Mouse (Mus musculus): ENCODE data around the gene Gsn. TPM values are rescaled to one million over a fixed set of nuclear protein-coding genes. Genes with fewer than 3 reads are reported as not detected.

Gene Gsn
- polyA plus RNA-seq, 1 experiment from 2014 or later: 397 TPM

DNA sequence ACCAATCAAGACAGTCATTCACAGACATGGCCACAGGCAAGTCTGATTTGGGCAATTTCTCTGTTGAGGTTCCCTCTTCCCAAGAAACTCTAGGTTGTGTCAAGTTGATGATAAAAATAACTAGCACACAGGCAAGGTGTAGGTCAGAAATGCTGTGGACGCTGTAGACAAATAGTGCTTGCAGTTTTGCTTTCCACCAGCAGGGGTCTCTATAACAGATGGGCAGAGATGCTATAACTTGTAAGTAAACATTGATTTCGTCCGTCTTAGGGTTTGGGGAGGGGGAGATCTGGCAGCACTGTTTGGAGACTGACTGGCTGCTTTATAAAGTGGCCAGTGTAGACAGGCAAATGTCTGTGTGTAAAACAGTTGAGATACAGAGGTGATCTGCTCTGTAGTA, 35.7 kb downstream of the Gsn start:
- H3K4me3 ChIP-seq (ENCODE audit: low read depth, low read length): no peak overlapping the region
- H3K9me3 ChIP-seq (ENCODE audit: control insufficient read depth, low read length): no peaks in the 10 kb centered on the region
- no peak overlapping the region for H3K9ac ChIP-seq (ENCODE audit: low read depth, low read length)
- 17% methylated on average over 3 of the region's 3 CpGs for WGBS
- H3K27me3 ChIP-seq (replicated peaks; ENCODE audit: control insufficient read depth, insufficient read depth, low read length): no peaks in the 10 kb centered on the region
- no peak overlapping the region for H3K4me2 ChIP-seq (ENCODE audit: low read depth, low read length)
- no peaks in the 10 kb centered on the region for H3K4me1 ChIP-seq (ENCODE audit: control insufficient read depth, insufficient read depth, low read length)
- H3K36me3 ChIP-seq (ENCODE audit: control insufficient read depth, insufficient read depth, low read length): peaks cover 52% of the 10 kb centered on the region
- H3K27ac ChIP-seq (replicated peaks; ENCODE audit: low read depth, low read length): no peak overlapping the region
- DNase-seq (ENCODE audit: low spot score): no peak
- no peak for ATAC-seq (ENCODE audit: low read depth)

DNA sequence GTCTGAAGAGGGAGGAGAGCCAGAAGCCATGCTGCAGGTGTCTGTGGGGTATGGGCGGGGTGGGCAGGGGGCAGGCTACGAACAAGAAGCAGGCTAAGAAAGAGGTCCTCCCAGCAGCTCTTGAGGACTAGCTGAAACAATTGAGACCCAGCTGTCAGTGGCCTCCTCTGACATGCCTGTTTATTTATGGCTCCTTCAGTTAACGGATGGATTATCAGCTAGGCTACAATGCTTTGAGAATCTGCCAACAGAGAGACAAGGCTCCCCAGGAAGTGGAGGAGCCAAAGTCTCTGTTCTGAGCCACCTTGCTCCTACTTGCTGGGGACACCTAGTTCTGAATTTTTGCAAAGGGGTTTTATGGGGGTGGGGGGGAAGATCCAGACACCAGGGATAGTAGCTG, 36.5 kb downstream of the Gsn start:
- no peak for DNase-seq (ENCODE audit: low spot score)
- WGBS: 71% methylated on average over 3 of the region's 3 CpGs
- ATAC-seq (ENCODE audit: low read depth): no peak

DNA sequence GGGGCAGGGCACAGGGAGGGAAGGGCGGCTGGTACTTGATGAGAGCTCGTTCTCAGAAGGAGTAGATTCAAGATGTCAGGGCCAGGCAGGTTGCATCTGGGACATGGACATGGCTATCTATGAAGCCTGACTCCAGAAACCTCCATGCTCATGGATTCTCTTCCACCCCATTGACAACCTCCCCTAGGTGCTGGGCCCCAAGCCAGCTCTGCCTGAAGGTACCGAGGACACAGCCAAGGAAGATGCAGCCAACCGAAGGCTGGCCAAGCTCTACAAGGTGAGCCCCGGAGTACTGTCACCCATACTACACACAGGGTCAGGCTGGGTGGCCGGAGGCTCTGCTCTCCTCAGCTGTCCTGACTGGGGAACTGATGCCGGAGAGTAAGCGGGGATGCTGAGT, 37.1 kb downstream of the Gsn start:
- no peaks in the 10 kb centered on the region for H3K9me3 ChIP-seq (ENCODE audit: control insufficient read depth, low read length)
- H3K36me3 ChIP-seq (ENCODE audit: control insufficient read depth, insufficient read depth, low read length): peaks cover 53% of the 10 kb centered on the region
- H3K4me1 ChIP-seq (ENCODE audit: control insufficient read depth, insufficient read depth, low read length): no peaks in the 10 kb centered on the region
- no peak overlapping the region for H3K27ac ChIP-seq (replicated peaks; ENCODE audit: low read depth, low read length)
- no peak overlapping the region for H3K9ac ChIP-seq (ENCODE audit: low read depth, low read length)
- H3K27me3 ChIP-seq (replicated peaks; ENCODE audit: control insufficient read depth, insufficient read depth, low read length): no peaks in the 10 kb centered on the region
- H3K4me2 ChIP-seq (ENCODE audit: low read depth, low read length): no peak overlapping the region
- no peak overlapping the region for H3K4me3 ChIP-seq (ENCODE audit: low read depth, low read length)
- no peak for ATAC-seq (ENCODE audit: low read depth)
- WGBS: 86% methylated on average over 8 of the region's 8 CpGs
- no peak for DNase-seq (ENCODE audit: low spot score)

More for the DNA sequence above, 36.5 kb downstream of the Gsn start:
- no peak overlapping the region for H3K4me2 ChIP-seq (ENCODE audit: low read depth, low read length)
- no peaks in the 10 kb centered on the region for H3K27me3 ChIP-seq (replicated peaks; ENCODE audit: control insufficient read depth, insufficient read depth, low read length)
- no peaks in the 10 kb centered on the region for H3K9me3 ChIP-seq (ENCODE audit: control insufficient read depth, low read length)
- H3K36me3 ChIP-seq (ENCODE audit: control insufficient read depth, insufficient read depth, low read length): peaks cover 52% of the 10 kb centered on the region
- no peak overlapping the region for H3K27ac ChIP-seq (replicated peaks; ENCODE audit: low read depth, low read length)
- no peaks in the 10 kb centered on the region for H3K4me1 ChIP-seq (ENCODE audit: control insufficient read depth, insufficient read depth, low read length)
- no peak overlapping the region for H3K4me3 ChIP-seq (ENCODE audit: low read depth, low read length)
- no peak overlapping the region for H3K9ac ChIP-seq (ENCODE audit: low read depth, low read length)

DNA sequence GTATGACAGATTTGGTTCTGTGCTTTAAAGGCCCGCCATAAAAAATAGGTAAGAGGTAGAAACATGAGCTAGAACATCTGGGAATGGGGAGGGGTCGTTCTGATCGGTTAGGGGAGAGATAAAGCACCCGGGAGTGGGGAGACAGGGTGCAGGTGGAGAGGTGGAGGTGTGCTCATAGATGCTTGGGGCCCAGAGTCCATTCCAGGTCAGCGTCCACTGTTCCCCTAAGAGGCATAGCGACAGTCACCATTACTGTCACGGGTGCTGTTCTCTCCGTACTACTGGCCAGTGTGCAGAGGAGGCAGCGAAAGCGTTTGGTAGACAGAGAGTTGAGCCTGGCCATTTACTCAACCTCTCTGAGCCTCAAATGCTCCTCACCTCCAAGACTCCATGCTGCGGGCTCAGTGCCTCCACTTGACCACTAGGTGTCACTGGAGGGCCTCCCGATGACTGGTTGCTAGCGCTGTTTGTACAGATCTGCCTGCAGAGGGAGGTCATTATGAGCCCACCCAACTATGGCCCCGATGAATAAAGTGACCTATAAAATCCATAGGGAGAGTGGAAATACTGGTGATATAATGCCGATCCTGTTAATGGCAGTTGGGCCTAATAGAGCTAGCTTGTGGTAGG, 41.6 kb downstream of the Gsn start:
- Histone ChIP-seq H3K27ac (replicated peaks; ENCODE audit: low read depth, low read length) (no peak overlapping the region), H3K4me1 (ENCODE audit: control insufficient read depth, insufficient read depth, low read length) (no peaks in the 10 kb centered on the region), H3K36me3 (ENCODE audit: control insufficient read depth, insufficient read depth, low read length) (peaks cover 67% of the 10 kb centered on the region), H3K27me3 (replicated peaks; ENCODE audit: control insufficient read depth, insufficient read depth, low read length) (no peaks in the 10 kb centered on the region), H3K4me2 (ENCODE audit: low read depth, low read length) (no peak overlapping the region), H3K9ac (ENCODE audit: low read depth, low read length) (no peak overlapping the region), H3K9me3 (ENCODE audit: control insufficient read depth, low read length) (no peaks in the 10 kb centered on the region), H3K4me3 (ENCODE audit: low read depth, low read length) (no peak overlapping the region)
- DNase-seq (ENCODE audit: low spot score) (peak; percentile 87), ATAC-seq (ENCODE audit: low read depth) (peak; percentile 71; the same call in 1 of the 2 replicates)
- 19% methylated on average over 14 of the region's 15 CpGs for WGBS

DNA sequence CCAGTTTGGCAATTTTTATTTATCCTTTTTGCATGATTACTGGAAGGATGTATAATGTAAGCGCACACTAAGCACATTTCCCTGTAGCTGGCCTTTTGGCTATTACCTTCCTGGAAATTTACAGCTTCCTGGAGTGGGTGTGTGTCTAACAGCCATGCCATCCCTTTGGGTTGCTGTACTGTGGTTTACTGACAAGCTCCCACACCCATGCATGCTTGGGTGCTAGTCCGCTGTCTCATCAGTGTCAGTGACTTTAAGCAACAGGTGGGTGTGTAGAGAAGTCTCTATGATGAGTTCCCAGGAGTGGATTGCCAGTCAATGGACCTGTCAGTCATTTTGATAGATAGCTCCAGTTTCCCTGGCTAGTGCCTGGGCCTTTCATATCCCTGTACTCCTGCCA, 43.3 kb downstream of the Gsn start:
- H3K4me1 ChIP-seq (ENCODE audit: control insufficient read depth, insufficient read depth, low read length): no peaks in the 10 kb centered on the region
- WGBS: 95% methylated on average over 2 of the region's 2 CpGs
- no peak overlapping the region for H3K27ac ChIP-seq (replicated peaks; ENCODE audit: low read depth, low read length)
- H3K4me3 ChIP-seq (ENCODE audit: low read depth, low read length): no peak overlapping the region
- H3K36me3 ChIP-seq (ENCODE audit: control insufficient read depth, insufficient read depth, low read length): peaks cover 69% of the 10 kb centered on the region
- H3K4me2 ChIP-seq (ENCODE audit: low read depth, low read length): no peak overlapping the region
- no peaks in the 10 kb centered on the region for H3K9me3 ChIP-seq (ENCODE audit: control insufficient read depth, low read length)
- no peaks in the 10 kb centered on the region for H3K27me3 ChIP-seq (replicated peaks; ENCODE audit: control insufficient read depth, insufficient read depth, low read length)
- ATAC-seq (ENCODE audit: low read depth) (no peak), DNase-seq (ENCODE audit: low spot score) (no peak)
- H3K9ac ChIP-seq (ENCODE audit: low read depth, low read length): no peak overlapping the region

DNA sequence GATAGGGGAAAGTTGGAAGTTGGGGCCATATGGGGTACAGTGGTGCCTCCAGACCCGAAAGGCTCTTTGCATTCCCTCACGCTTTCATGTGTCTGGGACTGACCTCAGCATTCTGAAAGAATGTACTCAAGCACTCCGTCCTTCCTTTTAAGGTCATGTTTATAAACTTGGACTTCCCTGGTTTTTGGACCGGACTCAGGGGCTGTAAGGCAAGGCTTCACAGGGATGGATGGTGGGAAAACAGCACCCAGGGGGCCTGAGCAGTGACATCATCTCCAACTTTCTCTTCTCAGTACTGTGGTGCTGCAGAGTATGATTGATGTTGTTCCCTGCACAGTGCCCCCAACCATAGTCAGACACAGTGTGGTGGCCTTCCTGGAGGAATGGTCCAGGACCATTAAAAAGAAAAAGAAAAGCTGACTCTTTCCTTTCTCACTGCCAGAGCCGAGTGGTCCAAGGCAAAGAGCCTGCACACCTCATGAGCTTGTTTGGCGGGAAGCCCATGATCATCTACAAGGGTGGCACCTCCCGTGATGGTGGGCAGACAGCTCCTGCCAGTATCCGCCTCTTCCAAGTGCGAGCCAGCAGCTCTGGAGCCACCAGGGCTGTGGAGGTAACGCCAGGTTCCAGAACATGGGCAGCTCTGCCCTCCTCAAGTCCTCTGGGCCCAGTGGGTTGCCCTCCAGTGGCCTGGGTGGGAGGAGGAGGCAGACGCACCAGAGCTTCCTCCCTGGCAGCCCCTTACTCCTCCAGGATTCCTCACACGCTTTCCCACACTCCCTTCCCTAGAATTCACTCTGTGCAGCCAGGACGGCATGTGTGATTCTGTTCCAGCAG, 46.1 kb downstream of the Gsn start:
- no peak for DNase-seq (ENCODE audit: low spot score)
- no peaks in the 10 kb centered on the region for H3K4me1 ChIP-seq (ENCODE audit: control insufficient read depth, insufficient read depth, low read length)
- H3K36me3 ChIP-seq (ENCODE audit: control insufficient read depth, insufficient read depth, low read length): peaks cover 73% of the 10 kb centered on the region
- H3K27me3 ChIP-seq (replicated peaks; ENCODE audit: control insufficient read depth, insufficient read depth, low read length): no peaks in the 10 kb centered on the region
- 72% methylated on average over 13 of the region's 13 CpGs for WGBS
- no peak for ATAC-seq (ENCODE audit: low read depth)
- H3K9me3 ChIP-seq (ENCODE audit: control insufficient read depth, low read length): no peaks in the 10 kb centered on the region
- no peak overlapping the region for H3K9ac ChIP-seq (ENCODE audit: low read depth, low read length)
- no peak overlapping the region for H3K4me2 ChIP-seq (ENCODE audit: low read depth, low read length)
- H3K27ac ChIP-seq (replicated peaks; ENCODE audit: low read depth, low read length): no peak overlapping the region
- H3K4me3 ChIP-seq (ENCODE audit: low read depth, low read length): no peak overlapping the region

DNA sequence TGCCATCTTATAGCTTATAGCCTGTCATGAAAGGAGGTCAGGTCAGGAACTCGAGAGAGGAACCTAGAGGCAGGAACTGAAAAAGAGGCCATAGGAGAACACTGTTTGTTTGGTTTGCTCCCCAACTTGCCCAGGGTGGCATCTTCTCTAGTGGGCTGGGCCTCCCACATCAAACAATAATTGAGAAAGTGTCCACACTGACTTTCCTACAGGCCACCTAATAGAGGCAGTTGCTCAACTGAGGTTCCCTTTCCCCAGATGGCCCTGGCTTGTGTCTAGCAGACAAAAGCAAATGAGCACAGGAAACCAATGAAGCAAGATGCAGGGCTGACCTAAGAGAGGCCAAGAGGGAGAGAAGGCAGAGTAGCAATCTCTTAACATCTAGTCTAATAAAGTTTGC, 52.0 kb downstream of the Gsn start:
- WGBS: 50% methylated on average over 1 of the region's 1 CpGs
- Histone ChIP-seq H3K36me3 (ENCODE audit: control insufficient read depth, insufficient read depth, low read length) (peaks cover 56% of the 10 kb centered on the region), H3K9ac (ENCODE audit: low read depth, low read length) (no peak overlapping the region), H3K4me2 (ENCODE audit: low read depth, low read length) (no peak overlapping the region), H3K4me3 (ENCODE audit: low read depth, low read length) (no peak overlapping the region), H3K9me3 (ENCODE audit: control insufficient read depth, low read length) (no peaks in the 10 kb centered on the region), H3K27me3 (replicated peaks; ENCODE audit: control insufficient read depth, insufficient read depth, low read length) (no peaks in the 10 kb centered on the region), H3K4me1 (ENCODE audit: control insufficient read depth, insufficient read depth, low read length) (no peaks in the 10 kb centered on the region; the same call in 1 of the 2 replicates), H3K27ac (replicated peaks; ENCODE audit: low read depth, low read length) (no peak overlapping the region)
- DNase-seq (ENCODE audit: low spot score): no peak
- ATAC-seq (ENCODE audit: low read depth): no peak

DNA sequence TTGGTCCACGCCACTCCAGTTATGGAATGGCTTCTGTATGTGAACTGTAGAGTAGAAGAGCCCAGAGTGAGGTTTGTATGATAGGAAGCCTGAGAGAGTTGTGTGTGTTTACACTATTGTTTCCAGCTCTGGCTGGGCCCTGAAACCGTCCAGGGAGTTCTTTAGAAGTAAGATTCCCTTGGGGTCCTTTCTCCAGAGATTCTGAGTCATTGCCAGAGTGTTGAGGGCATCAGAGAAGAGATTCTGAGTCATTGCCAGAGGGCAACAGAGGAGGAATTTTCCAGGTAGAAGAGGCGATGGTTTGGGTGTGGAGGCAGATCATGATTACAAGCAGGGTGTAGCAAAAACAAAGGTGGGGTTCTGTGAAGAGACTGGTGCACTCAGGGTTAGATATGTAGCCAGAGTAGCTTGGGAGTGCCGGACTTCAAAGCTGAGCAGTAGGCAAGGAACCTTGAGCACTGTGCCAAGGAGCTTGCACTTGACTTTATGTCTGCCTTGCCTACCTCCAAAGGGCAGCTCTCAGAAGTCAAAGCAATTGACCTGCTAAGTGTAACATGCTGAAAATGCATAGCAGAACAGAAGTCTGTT, 53.8 kb downstream of the Gsn start:
- no peaks in the 10 kb centered on the region for H3K27me3 ChIP-seq (replicated peaks; ENCODE audit: control insufficient read depth, insufficient read depth, low read length)
- no peak overlapping the region for H3K9ac ChIP-seq (ENCODE audit: low read depth, low read length)
- ATAC-seq (ENCODE audit: low read depth) (no peak), DNase-seq (ENCODE audit: low spot score) (no peak)
- H3K36me3 ChIP-seq (ENCODE audit: control insufficient read depth, insufficient read depth, low read length): peaks cover 37% of the 10 kb centered on the region
- H3K4me2 ChIP-seq (ENCODE audit: low read depth, low read length): no peak overlapping the region
- H3K4me3 ChIP-seq (ENCODE audit: low read depth, low read length): no peak overlapping the region
- H3K9me3 ChIP-seq (ENCODE audit: control insufficient read depth, low read length): no peaks in the 10 kb centered on the region
- H3K27ac ChIP-seq (replicated peaks; ENCODE audit: low read depth, low read length): no peak overlapping the region
- no peaks in the 10 kb centered on the region; the same call in 1 of the 2 replicates for H3K4me1 ChIP-seq (ENCODE audit: control insufficient read depth, insufficient read depth, low read length)
- WGBS: 79% methylated on average over 4 of the region's 4 CpGs
